Mouse (Mus musculus) MEL (cell line): ENCODE measurements around the gene Slc39a1.

ENCODE experiments used
- CTCF ChIP-seq, 3 experiments: IDR thresholded peaks in 2 of 3; conservative IDR thresholded peaks in 1 of 3; 2 replicates each; pipeline ENCODE4 v1.5.1; 2011 to 2012; ENCODE audit warnings: low read length in 3 of 3, low read depth in 2 of 3, mild to moderate bottlenecking in 2 of 3, improper control_type of control experiment in 1 of 3, inconsistent platforms in 1 of 3, mixed read lengths in 1 of 3, moderate library complexity in 1 of 3; ENCODE audit not compliant: control insufficient read depth in 1 of 3, insufficient read depth in 1 of 3, poor library complexity in 1 of 3, severe bottlenecking in 1 of 3
- E2F4 ChIP-seq: IDR thresholded peaks from 2 replicates; pipeline ENCODE4 v1.6.1; 2011; ENCODE audit warnings: low read depth, low read length, improper control_type of control experiment, borderline replicate concordance
- GABPA ChIP-seq: IDR thresholded peaks from 2 replicates; pipeline ENCODE4 v1.6.1; 2012; ENCODE audit warnings: low read depth, mild to moderate bottlenecking, inconsistent platforms, low read length, improper control_type of control experiment, moderate library complexity
- GATA1 ChIP-seq: IDR thresholded peaks from 2 replicates; pipeline ENCODE4 v1.6.1; 2011; ENCODE audit warnings: low read depth, low read length, improper control_type of control experiment
- MAZ ChIP-seq: IDR thresholded peaks from 2 replicates; pipeline ENCODE4 v1.6.1; 2012; ENCODE audit warnings: low read depth, mild to moderate bottlenecking, inconsistent platforms, low read length, improper control_type of control experiment
- NRF1 ChIP-seq: IDR thresholded peaks from 2 replicates; pipeline ENCODE4 v1.6.1; 2014; ENCODE audit warnings: low read depth, mild to moderate bottlenecking, inconsistent platforms, low read length, improper control_type of control experiment, moderate library complexity; ENCODE audit not compliant: poor library complexity, insufficient read depth, severe bottlenecking
- POLR2A ChIP-seq, 2 experiments: IDR thresholded peaks; 2 replicates each; pipeline ENCODE4 v1.6.1; 2011 to 2012; ENCODE audit warnings: low read length in 2 of 2, mild to moderate bottlenecking in 2 of 2, control low read depth in 1 of 2, improper control_type of control experiment in 1 of 2, low read depth in 1 of 2, moderate library complexity in 1 of 2; ENCODE audit not compliant: control insufficient read depth in 1 of 2, insufficient read depth in 1 of 2, poor library complexity in 1 of 2
- SMC3 ChIP-seq: IDR thresholded peaks from 2 replicates; pipeline ENCODE4 v1.6.1; 2011; ENCODE audit warnings: low read depth, low read length, improper control_type of control experiment
- TCF12 ChIP-seq: IDR thresholded peaks from 2 replicates; pipeline ENCODE4 v1.6.1; 2014; ENCODE audit warnings: low read depth, mild to moderate bottlenecking, inconsistent platforms, low read length, improper control_type of control experiment, moderate library complexity

DNA sequence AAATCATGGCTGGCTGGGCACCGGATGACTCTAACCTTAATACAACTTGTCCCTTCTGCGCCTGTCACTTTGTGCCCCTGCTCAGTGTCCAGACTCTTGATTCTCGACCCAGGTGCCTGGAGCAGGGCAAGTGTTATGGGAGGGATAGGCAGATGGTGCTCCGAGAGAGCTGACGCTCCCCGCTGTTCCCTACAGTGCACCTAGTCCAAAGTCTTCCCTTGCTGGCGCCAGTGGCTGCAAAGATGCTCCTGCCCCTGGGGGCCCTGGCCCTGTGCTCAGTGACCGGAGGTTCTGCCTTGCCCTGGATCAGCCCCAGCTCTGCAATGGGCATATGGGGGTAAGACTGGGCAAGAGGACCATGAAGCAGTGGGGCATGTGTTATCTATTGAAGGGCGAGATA is 29.8 kb downstream of the Slc39a1 start:
- no peak for TF ChIP-seq CTCF (IDR thresholded peaks at IDR 0.05 in 2 of 3, conservative IDR thresholded peaks at IDR 0.05 in 1 of 3; ENCODE audit: control insufficient read depth in 1 of 3, insufficient read depth in 1 of 3, low read depth in 2 of 3, low read length in 3 of 3, poor library complexity in 1 of 3, severe bottlenecking in 1 of 3)
- TF ChIP-seq GATA1, result no peak
- TF ChIP-seq POLR2A (IDR thresholded peaks at IDR 0.05; ENCODE audit: control insufficient read depth in 1 of 2, insufficient read depth in 1 of 2, low read depth in 1 of 2, low read length in 2 of 2, poor library complexity in 1 of 2), result no peak
- no peak for TF ChIP-seq NRF1
- TF ChIP-seq MAZ, result no peak
- no peak for TF ChIP-seq TCF12
- TF ChIP-seq SMC3, result no peak
- no peak for TF ChIP-seq GABPA
- no peak for TF ChIP-seq E2F4
